Mouse (Mus musculus) olfactory bulb, adult 2 months (tissue): ENCODE data around the gene Aip.

Source experiments
- CTCF ChIP-seq: fragments of 200-500 bp; IDR thresholded peaks from 2 replicates; pipeline ENCODE4 v1.5.1; 2012; ENCODE audit warnings: low read depth, mild to moderate bottlenecking, low read length, moderate library complexity; ENCODE audit not compliant: insufficient read depth
- POLR2A ChIP-seq: fragments of 200-500 bp; IDR thresholded peaks from 2 replicates; pipeline ENCODE4 v1.6.1; 2012; ENCODE audit warnings: mild to moderate bottlenecking, low read depth, low read length, moderate library complexity; ENCODE audit not compliant: insufficient read depth

DNA sequence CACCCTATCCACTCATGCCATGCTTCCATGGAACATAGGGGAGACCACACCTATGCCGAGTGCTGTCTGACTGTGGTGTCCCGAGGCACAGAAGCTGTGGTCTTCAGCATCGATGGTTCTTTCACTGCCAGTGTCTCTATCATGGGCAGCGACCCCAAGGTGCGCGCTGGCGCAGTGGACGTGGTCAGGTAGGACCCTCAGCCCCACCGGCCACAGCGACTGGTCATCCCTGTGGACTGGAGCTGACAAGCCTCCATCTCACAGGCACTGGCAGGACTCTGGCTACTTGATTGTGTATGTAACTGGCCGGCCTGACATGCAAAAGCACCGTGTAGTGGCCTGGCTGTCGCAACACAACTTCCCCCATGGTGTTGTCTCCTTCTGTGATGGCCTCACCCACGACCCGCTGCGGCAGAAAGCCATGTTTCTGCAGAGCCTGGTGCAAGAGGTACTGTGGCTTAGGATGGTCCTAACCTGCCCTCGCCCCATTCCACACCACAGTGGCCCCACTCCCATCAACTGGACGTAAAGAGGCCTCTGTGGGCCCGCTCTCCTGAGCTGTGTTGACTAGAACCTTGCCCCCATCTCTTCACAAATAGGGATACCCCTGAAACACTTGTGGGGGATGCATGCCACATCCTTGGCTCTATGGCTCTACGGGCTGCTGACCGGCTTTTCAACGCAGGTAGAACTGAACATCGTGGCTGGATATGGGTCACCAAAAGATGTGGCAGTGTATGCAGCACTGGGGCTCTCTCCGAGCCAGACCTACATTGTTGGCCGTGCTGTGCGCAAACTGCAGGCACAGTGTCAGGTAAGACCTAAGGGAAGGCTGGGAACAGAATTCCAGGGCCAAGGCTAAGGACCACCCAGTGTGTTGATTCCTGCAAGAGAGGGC is 13.3 kb downstream of the Aip start:
- TF ChIP-seq CTCF = no peak
- no peak for TF ChIP-seq POLR2A
